Mouse (Mus musculus) spleen, adult 2 months (tissue): Measurements from ENCODE around the gene Gm3776.
"Not testable (repeated sequence)": the region's sequence is repeated elsewhere in the genome, so short reads cannot be mapped to it uniquely, and the experiment has no call there.

Source experiments
- CTCF ChIP-seq: fragments of 200-500 bp; IDR thresholded peaks from 2 replicates; pipeline ENCODE4 v1.5.1; 2011; ENCODE audit warnings: mild to moderate bottlenecking, inconsistent platforms; ENCODE audit not compliant: insufficient read depth, insufficient read length, insufficient replicate concordance; ENCODE audit errors: extremely low read depth
- POLR2A ChIP-seq: fragments of 200-500 bp; IDR thresholded peaks from 2 replicates; pipeline ENCODE4 v1.6.1; 2011; ENCODE audit warnings: low read depth, low read length, inconsistent platforms

GRCm38 (mm10) chr9:78294781-78295180, 37.9 kb downstream of the Gm3776 start:
- TF ChIP-seq CTCF, POLR2A: not testable (repeated sequence)
